Mouse (Mus musculus): ENCODE results near the gene Zfp787.

DNA sequence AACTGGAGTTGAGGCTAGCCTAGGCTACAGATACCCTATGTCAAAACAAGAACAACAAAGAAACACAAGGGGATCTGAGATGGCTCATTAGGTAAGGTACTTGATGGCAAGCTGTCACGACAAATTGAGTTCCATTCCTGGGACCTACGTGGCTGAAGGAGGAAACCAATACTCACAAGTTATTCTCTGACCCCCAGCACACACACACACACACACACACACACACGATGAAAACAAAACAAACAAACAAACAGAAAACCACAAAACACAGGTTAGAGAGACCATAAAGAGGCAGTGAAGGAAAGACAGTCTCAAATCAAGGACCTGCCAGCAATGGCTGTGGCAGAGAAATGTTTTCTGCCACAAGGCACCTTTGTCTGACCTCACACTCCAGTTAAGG, 41.0 kb upstream of the Zfp787 start, which contains the start of gene Galp:
- no peak for TF ChIP-seq CTCF (IDR thresholded peaks at IDR 0.05)
- TF ChIP-seq POLR2A (IDR thresholded peaks at IDR 0.05; ENCODE audit: insufficient read depth, low read depth, low read length) = no peak
- no peak for TF ChIP-seq EP300 (IDR thresholded peaks at IDR 0.05; ENCODE audit: insufficient read depth, low read depth, low read length)
